Mouse (Mus musculus): ENCODE measurements at regions not wholly inside any gene's neighbourhood (a gene's known extent, or its start where the extent isn't known, plus 50 kb on each side); places are given as distances from the start of the nearest gene placed in this dataset.

DNA sequence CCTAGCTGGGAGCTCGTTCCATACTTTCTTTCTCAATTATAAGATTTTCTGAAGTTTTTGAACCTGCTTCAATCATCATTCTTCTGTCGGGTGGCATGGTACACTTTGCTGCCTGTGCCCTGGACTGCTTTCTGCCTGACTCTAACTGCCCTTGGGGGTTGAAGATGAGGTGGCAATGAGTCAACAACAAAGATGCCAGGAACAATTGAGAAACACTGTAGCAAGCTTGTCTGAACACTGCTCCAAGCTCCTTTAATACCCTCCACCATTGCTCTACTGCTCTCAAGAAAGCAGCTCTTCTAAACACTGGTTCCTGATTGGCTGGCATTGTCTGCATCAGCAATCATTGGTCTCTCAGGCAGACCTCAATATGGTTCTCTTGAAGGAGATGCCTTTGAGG, 480.0 kb upstream of the Tmprss15 start:
- TF ChIP-seq CTCF (IDR thresholded peaks at IDR 0.05; ENCODE audit: insufficient read depth, low read length) = no peak
- TF ChIP-seq POLR2A (IDR thresholded peaks at IDR 0.05; ENCODE audit: borderline replicate concordance, extremely low read depth, low read depth, low read length) = no peak

All from lung, adult 2 months (tissue).